Mouse (Mus musculus) left cerebral cortex, adult 2 months (tissue): ENCODE data around the gene Gatad2b. TPM values are rescaled to one million over a fixed set of nuclear protein-coding genes. Genes with fewer than 3 reads are reported as not detected.

ENCODE experiments used
- DNase-seq, 2 experiments: peaks; one replicate each; pipeline ENCODE4 v3.0.0; 2021 to 2022; ENCODE audit warnings: low spot score in 2 of 2, mixed read lengths in 1 of 2; ENCODE audit errors: extremely low spot score in 1 of 2
- H3K27ac ChIP-seq: fragments of 200-600 bp; 2 replicates; pipeline ENCODE4 v1.8.1; 2022
- H3K4me3 ChIP-seq: fragments of 200-600 bp; 2 replicates; pipeline ENCODE4 v1.8.1; 2022
- CTCF ChIP-seq: fragments of 200-600 bp; IDR thresholded peaks from 2 replicates; pipeline ENCODE4 v1.8.1; 2022; ENCODE audit warnings: antibody characterized with exemption, mild to moderate bottlenecking, moderate library complexity
- intact Hi-C: fragments of 180-260 bp; cut with DNase I; formaldehyde crosslinking; loops from one replicate; pipeline ENCODE4 v1.15.1; 2025
- total RNA-seq, 2 experiments: library from RNA; stranded (reverse); gene quantifications; 2 replicates each; pipeline ENCODE4 v1.2.3; 2021

Gatad2b gene
- total RNA-seq, 2 experiments from 2014 or later = 93.5 to 103 TPM

DNA sequence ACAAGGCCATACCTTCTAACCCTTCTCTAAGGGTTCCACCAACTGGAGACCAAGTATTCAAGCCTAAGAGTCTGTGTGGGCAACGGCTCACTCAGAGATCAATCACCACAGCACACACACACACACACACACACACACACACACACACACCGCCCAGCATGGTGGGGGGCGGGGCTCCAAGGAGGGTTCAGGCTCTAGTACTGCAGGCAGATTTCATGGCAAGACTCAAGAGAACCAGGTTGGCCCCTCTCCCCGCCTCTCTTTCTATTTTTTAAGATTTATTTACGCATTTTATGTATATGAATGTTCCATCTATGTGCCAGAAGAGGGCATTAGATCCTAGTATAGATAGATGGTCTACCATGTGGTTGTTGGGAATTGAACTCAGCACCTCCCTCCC is 79.8 kb downstream of the Gatad2b start:
- DNase-seq = no peak
- intact Hi-C loops = loop anchor here (1.0 to 5.0 kb wide), 4 partner anchors 81 to 157 kb away; partner anchors contain the start of genes Dennd4b and Gatad2b
- no peak for TF ChIP-seq CTCF
- Histone ChIP-seq H3K27ac (no peak overlapping the region), H3K4me3 (no peak overlapping the region)

DNA sequence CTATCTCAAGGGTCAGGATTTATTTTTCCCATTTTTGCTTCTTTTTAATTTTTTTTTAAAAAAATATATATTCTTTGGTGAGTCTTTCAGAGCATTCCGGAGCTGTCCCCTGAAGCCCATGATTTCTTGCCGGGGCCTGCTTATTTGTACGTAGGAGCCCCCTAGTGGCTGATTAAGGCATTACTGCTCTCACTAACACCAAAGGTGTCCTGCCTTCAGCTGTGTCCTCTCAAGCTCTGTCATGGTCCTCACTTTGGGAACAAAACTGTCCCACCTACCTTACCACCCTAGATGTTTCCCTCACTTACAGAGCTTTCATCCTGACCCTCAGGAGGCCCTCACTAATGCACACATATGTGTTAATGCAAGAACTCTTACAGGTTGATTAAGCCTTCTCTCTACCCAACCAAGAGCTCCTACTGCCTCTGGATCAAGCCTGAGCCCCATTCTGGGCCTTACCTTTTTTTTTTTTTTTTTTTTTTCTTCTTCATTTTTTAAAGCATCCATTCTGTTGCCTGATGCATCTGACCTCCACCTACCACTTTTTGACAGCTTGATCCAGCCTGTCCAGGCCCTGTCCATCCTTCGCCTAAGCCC is 80.6 kb downstream of the Gatad2b start:
- Histone ChIP-seq H3K4me3 (no peak overlapping the region), H3K27ac (no peak overlapping the region)
- peak; percentile 94 for TF ChIP-seq CTCF
- intact Hi-C loops = loop anchor here (1.0 to 5.0 kb wide), 4 partner anchors 81 to 157 kb away; partner anchors contain the start of genes Dennd4b and Gatad2b
- DNase-seq = peak; percentile 77 to 80

DNA sequence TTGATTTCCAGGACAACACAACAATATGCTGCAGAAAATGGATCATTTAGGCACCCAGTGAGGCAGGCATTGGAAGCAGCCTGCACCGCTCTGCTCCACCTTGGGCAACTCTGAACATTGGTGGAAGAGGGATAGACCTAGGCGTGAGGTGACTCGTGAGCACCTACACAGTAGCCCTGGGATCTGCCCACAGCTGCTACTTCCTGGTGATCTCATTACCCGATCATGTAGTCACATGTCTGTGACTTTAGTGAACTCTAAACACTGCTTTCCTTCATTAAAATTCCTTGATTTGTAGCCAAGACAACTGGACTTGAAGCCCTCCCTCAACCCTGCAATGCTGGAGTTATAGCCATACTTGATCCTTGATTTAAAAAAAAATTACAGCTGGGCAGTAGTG is 81.4 kb downstream of the Gatad2b start:
- DNase-seq = no peak
- Histone ChIP-seq H3K27ac (no peak overlapping the region), H3K4me3 (no peak overlapping the region)
- no peak for TF ChIP-seq CTCF
- intact Hi-C loops = loop anchor here (5.0 kb wide), 1 partner anchor 82 kb away; the partner anchor contains the start of gene Gatad2b

DNA sequence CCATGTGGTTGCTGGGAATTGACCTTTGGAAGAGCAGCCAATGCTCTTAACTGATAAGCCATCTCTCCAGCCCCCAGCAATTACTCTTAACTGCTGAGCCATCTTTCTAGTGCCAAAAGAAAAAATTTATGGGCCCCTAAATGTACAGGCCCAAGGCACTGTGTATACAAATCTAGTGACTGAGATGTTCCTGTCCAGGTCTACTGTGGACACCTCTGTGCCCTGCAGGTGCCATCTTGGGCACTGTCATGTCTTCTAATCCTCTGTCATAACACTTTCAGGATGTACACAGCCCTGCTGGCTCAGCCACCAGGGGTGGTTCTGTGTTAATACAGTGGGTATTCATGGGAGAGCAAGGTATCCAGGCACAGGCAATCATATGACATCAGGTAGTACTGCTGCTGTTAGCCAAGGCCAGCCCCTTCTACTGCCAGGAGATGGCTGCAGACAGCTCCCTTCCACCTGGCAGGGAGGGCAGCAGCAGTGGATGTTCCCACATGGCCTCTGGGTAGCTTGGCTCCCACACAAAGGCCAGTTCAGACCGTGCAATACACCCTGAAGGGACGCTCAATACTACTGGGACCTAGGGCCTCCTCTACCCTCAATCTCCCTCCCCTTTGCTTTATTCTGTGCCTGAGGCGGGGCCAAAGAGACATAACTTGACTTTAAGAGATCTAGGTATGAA is 82.7 kb downstream of the Gatad2b start:
- TF ChIP-seq CTCF = no peak
- intact Hi-C loops = no loop called here
- no peak for DNase-seq
- H3K27ac ChIP-seq = no peak overlapping the region
- no peak overlapping the region for H3K4me3 ChIP-seq

DNA sequence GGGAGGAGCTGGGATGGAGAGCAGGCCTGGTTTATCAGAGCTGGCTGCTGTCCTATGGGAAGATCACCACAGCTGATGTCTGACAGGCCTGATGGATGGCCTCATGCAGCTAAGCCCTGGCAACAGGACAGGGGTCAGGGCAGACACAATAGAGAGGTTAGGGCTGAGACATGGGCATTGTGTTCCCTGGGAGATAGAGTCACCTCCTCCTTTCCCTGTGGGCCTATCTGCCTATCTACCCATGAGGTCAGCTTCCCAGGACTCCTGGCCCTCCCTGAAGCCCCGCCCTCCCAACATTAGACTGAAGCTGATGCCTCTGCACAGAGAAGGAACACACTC is 83.2 kb downstream of the Gatad2b start:
- DNase-seq = no peak
- intact Hi-C loops = no loop called here
- Histone ChIP-seq H3K4me3 (no peak overlapping the region), H3K27ac (no peak overlapping the region)
- no peak for TF ChIP-seq CTCF

DNA sequence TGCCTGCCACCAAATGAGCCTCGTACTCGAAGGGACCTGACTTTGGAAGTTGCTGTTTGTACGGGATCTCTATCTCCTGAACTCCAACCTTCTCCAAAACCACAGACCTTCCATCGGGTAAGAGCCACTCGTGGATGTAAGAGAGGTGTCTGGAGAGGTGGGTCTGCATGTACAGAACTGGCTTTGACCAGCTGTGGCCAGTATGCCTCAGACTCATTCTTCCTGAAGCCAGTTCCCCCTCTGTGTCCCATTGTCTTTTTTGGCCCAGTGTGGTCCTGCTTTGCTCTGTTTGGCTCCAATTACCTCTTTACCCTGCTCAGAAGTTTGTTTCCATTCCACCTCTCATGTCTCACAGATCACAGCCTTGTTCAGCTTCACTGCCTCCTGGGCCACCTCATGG is 85.5 kb downstream of the Gatad2b start:
- no peak for DNase-seq
- no peak overlapping the region for H3K4me3 ChIP-seq
- TF ChIP-seq CTCF = no peak
- no peak overlapping the region for H3K27ac ChIP-seq
- intact Hi-C loops = no loop called here

DNA sequence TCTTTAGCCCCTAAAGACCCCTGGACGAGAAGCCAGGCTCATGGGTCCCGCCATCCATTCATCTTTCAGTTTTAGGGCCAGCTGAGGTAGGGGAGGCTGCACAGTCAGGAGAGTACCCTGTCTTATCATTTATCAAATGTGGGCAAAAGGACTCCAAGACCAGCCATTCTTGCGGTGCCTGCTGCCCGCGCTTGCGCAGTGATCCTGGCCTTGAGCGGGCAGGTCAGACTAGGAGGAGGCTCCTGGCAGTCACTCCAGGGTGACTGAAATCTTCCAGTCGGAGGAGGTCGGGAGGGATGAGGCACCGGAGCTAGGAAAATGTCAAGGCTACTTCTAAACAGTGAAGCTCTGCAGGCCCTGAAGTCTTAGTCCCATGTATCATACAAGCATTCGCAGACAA is 88.7 kb downstream of the Gatad2b start:
- DNase-seq = no peak
- intact Hi-C loops = no loop called here
- TF ChIP-seq CTCF = no peak
- Histone ChIP-seq H3K27ac (no peak overlapping the region), H3K4me3 (no peak overlapping the region)

DNA sequence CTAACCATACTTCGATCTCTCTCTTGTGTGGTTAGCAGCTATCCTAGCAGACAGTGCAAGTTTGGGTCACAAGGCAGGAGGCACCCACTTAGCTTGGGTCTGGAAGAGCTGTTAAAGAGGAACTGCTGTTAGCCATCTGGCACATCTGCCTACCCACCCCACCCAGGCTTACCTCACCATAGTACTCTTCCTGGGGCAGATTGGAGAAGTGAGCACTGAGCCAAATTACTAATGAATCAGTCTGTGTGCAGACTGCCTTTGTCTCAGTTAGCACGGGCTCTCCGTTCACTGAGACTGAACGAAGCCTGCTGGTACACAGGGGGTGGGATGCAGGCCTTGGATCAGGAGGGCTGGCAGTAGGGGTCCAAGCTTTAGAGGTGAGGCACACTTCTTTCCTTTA is 90.7 kb downstream of the Gatad2b start:
- DNase-seq = no peak
- intact Hi-C loops = no loop called here
- no peak for TF ChIP-seq CTCF
- H3K4me3 ChIP-seq = no peak overlapping the region
- H3K27ac ChIP-seq = no peak overlapping the region

DNA sequence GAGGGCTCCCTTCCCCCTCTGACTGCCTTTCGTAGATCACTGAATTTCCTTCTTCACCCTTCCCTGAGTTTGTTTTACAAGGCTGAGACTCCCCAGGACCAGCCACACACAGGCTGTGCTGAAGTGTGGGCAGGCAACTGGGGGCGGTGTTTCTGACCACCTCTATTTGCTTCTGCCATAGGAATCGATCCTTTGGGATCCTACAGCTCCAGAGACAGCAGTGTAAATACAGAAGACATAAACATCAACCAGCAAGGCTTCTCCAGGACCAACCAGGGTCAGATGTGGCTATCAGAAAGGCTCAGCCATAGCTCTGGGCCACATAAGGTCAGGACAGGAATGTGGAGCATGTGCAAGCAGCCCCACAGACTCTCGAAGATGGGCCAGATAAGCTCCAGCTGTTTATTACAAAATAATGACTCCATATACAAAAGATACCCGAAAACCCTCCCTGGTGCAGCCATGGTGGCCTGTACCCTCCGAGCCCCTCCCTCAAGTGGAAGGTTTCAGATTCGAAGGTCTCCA is 91.9 kb downstream of the Gatad2b start:
- intact Hi-C loops = loop anchor here (5.0 kb wide), 1 partner anchor 868 kb away; no protein-coding TSS in a partner anchor
- DNase-seq = no peak
- no peak for TF ChIP-seq CTCF
- no peak overlapping the region for H3K4me3 ChIP-seq
- no peak overlapping the region for H3K27ac ChIP-seq

DNA sequence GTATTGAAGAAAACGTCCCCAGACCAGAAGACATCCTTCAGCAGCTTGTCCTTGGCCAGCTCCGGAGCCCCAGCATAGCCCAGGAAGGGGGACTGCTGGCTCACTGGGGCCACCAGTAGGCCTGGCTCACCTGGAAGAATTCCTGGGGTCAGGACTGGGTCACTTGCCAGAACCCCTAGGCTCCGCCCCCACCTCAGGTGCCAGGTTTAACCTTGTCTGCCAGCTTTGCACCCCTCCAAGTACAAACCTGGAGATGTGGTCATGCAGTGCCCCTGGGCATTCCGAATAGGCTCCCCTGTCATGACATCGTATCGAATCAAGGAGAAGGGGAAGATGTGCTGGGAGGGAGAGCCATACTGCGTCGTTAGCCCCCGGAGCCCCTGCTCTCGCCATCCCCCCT is 93.8 kb downstream of the Gatad2b start:
- intact Hi-C loops = loop anchor here (5.0 kb wide), 1 partner anchor 870 kb away; no protein-coding TSS in a partner anchor
- H3K4me3 ChIP-seq = no peak overlapping the region
- no peak for DNase-seq
- TF ChIP-seq CTCF = no peak
- H3K27ac ChIP-seq = no peak overlapping the region

DNA sequence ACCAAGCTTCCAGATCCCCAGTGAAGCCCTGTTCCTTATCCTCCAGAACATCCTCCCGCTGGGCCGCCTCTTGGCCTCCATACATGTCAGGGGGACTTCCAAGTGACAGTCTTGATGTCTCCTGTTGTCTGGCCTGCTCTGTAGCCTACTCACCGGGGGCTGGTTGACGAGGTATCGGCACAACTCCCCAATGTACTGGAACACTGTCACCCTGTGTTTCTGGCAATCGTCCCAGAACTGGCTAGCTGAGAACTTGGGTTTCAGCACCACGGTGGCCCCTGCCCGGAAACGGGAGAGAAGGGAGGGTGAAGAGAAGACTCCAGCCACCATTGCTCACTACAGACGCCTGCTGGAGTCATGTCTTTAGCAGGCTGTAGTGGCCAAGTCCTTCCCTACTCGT is 94.5 kb downstream of the Gatad2b start:
- no peak for TF ChIP-seq CTCF
- Histone ChIP-seq H3K4me3 (no peak overlapping the region), H3K27ac (no peak overlapping the region)
- intact Hi-C loops = loop anchor here (5.0 kb wide), 1 partner anchor 870 kb away; no protein-coding TSS in a partner anchor
- no peak for DNase-seq

DNA sequence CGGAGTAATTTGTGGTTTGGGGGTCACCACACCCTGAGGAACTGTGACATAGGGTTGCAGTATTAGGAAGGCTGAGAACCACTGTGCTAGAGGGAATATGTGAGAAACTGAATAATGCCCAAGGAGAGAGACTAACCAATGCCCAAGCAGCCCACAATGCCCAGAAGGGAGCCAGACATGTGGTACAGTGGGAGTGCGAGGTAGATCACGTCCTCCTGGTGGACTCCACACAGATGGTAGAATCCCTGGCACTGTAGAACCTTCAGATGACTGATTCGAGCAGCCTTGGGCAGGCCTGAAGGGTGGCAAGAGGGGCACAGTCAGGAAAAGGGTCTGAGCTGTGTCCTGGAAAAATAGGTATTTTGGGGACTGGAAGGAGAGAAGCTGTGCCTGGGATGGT is 95.2 kb downstream of the Gatad2b start:
- H3K27ac ChIP-seq = no peak overlapping the region
- TF ChIP-seq CTCF = no peak
- intact Hi-C loops = loop anchor here (5.0 kb wide), 1 partner anchor 871 kb away; no protein-coding TSS in a partner anchor
- DNase-seq = no peak
- no peak overlapping the region; the same call in 1 of the 2 replicates for H3K4me3 ChIP-seq
